Mouse (Mus musculus) CH12.LX (cell line): Measurements from ENCODE around the gene Matn1. TPM values are rescaled to one million over a fixed set of nuclear protein-coding genes. Genes with fewer than 3 reads are reported as not detected.

ENCODE experiments used
- DNase-seq: peaks from one replicate; pipeline ENCODE4 v3.0.0-alpha.2; 2013; ENCODE audit errors: extremely low read depth
- H3K27ac ChIP-seq: 2 replicates; pipeline ENCODE4 v1.5.1; 2012; ENCODE audit warnings: low read depth, mild to moderate bottlenecking, control low read depth, moderate library complexity; ENCODE audit not compliant: insufficient read depth
- H3K27me3 ChIP-seq: replicated peaks from 2 replicates; pipeline ENCODE3; 2012; ENCODE audit warnings: inconsistent platforms
- H3K36me3 ChIP-seq, 2 experiments: replicated peaks in 1 of 2; 2 replicates each; pipeline versions ENCODE3 to v1.6.1; 2012; ENCODE audit warnings: inconsistent platforms in 1 of 2, low read length in 1 of 2, mild to moderate bottlenecking in 1 of 2, mixed read lengths in 1 of 2, moderate library complexity in 1 of 2; ENCODE audit not compliant: control insufficient read depth in 1 of 2, insufficient read depth in 1 of 2
- H3K4me1 ChIP-seq, 2 experiments: 2 replicates each; pipeline ENCODE4 v1.6.1; 2012; ENCODE audit warnings: inconsistent platforms in 1 of 2, moderate library complexity in 1 of 2; ENCODE audit not compliant: insufficient read depth in 2 of 2, control insufficient read depth in 1 of 2
- H3K4me2 ChIP-seq: 2 replicates; pipeline ENCODE4 v1.6.1; 2012; ENCODE audit warnings: low read depth, mild to moderate bottlenecking, control low read depth; ENCODE audit not compliant: poor library complexity, insufficient read depth, severe bottlenecking
- H3K4me3 ChIP-seq, 3 experiments: fragments of 150-350 bp in 1 of 3; sonication (generic) in 1 of 3; replicated peaks in 1 of 3; 2 replicates each; pipeline versions ENCODE3 to v1.5.1; 2011 to 2012; ENCODE audit warnings: low read depth in 2 of 3, low read length in 2 of 3, mild to moderate bottlenecking in 2 of 3, moderate library complexity in 2 of 3, control low read depth in 1 of 3, improper control_type of control experiment in 1 of 3, inconsistent platforms in 1 of 3, mixed read lengths in 1 of 3; ENCODE audit not compliant: poor library complexity in 1 of 3
- H3K79me2 ChIP-seq: replicated peaks from 2 replicates; pipeline ENCODE4 v1.6.1; 2012; ENCODE audit warnings: mild to moderate bottlenecking, moderate library complexity; ENCODE audit not compliant: control insufficient read depth, poor library complexity, insufficient read depth, severe bottlenecking; ENCODE audit errors: extremely low read depth
- H3K9ac ChIP-seq: 2 replicates; pipeline ENCODE4 v1.6.1; 2012; ENCODE audit warnings: low read depth, mild to moderate bottlenecking, control low read depth, moderate library complexity; ENCODE audit not compliant: insufficient read depth
- H3K9me3 ChIP-seq: replicated peaks from 2 replicates; pipeline ENCODE3; 2012; ENCODE audit warnings: low read length, inconsistent platforms, mixed read lengths
- BHLHE40 ChIP-seq: IDR thresholded peaks from 2 replicates; pipeline ENCODE4 v1.6.1; 2011; ENCODE audit warnings: mild to moderate bottlenecking, low read depth, low read length, improper control_type of control experiment
- CHD1 ChIP-seq: IDR thresholded peaks from 2 replicates; pipeline ENCODE4 v1.6.1; 2012; ENCODE audit warnings: low read depth, low read length, improper control_type of control experiment, inconsistent platforms
- CHD2 ChIP-seq: IDR thresholded peaks from 2 replicates; pipeline ENCODE4 v1.6.1; 2011; ENCODE audit warnings: low read length, improper control_type of control experiment
- CTCF ChIP-seq, 2 experiments: IDR thresholded peaks in 1 of 2; conservative IDR thresholded peaks in 1 of 2; 2 replicates each; pipeline ENCODE4 v1.5.1; 2011 to 2012; ENCODE audit warnings: low read depth in 2 of 2, low read length in 2 of 2, improper control_type of control experiment in 1 of 2, inconsistent platforms in 1 of 2, mild to moderate bottlenecking in 1 of 2, moderate library complexity in 1 of 2
- E2F4 ChIP-seq: IDR thresholded peaks from 2 replicates; pipeline ENCODE4 v1.6.1; 2011; ENCODE audit warnings: low read depth, low read length, improper control_type of control experiment; ENCODE audit not compliant: insufficient replicate concordance
- ELF1 ChIP-seq: IDR thresholded peaks from 2 replicates; pipeline ENCODE4 v1.6.1; 2014; ENCODE audit warnings: low read depth, mild to moderate bottlenecking, inconsistent platforms, low read length, improper control_type of control experiment
- EP300 ChIP-seq: IDR thresholded peaks from 2 replicates; pipeline ENCODE4 v1.6.1; 2011; ENCODE audit warnings: low read length, improper control_type of control experiment
- ETS1 ChIP-seq: conservative IDR thresholded peaks from 2 replicates; pipeline ENCODE4 v1.6.1; 2012; ENCODE audit warnings: low read depth, mild to moderate bottlenecking, inconsistent platforms, low read length, improper control_type of control experiment, moderate library complexity
- GABPA ChIP-seq: IDR thresholded peaks from 2 replicates; pipeline ENCODE4 v1.6.1; 2012; ENCODE audit warnings: low read depth, low read length, improper control_type of control experiment, inconsistent platforms; ENCODE audit not compliant: insufficient replicate concordance
- HCFC1 ChIP-seq: IDR thresholded peaks from 2 replicates; pipeline ENCODE4 v1.6.1; 2012; ENCODE audit warnings: low read depth, mild to moderate bottlenecking, inconsistent platforms, low read length, improper control_type of control experiment
- IRF4 ChIP-seq: IDR thresholded peaks from 2 replicates; pipeline ENCODE4 v1.6.1; 2014; ENCODE audit warnings: low read depth, mild to moderate bottlenecking, inconsistent platforms, low read length, improper control_type of control experiment
- JUN ChIP-seq: IDR thresholded peaks from 2 replicates; pipeline ENCODE4 v1.6.1; 2011; ENCODE audit warnings: low read depth, mild to moderate bottlenecking, low read length, improper control_type of control experiment, moderate library complexity; ENCODE audit not compliant: insufficient read depth
- JUND ChIP-seq: conservative IDR thresholded peaks from 2 replicates; pipeline ENCODE4 v1.6.1; 2011; ENCODE audit warnings: low read depth, low read length, improper control_type of control experiment
- KAT2A ChIP-seq: IDR thresholded peaks from 2 replicates; pipeline ENCODE4 v1.6.1; 2012; ENCODE audit warnings: low read length, improper control_type of control experiment, inconsistent platforms; ENCODE audit not compliant: insufficient replicate concordance
- MAFK ChIP-seq: IDR thresholded peaks from 2 replicates; pipeline ENCODE4 v1.6.1; 2011; ENCODE audit warnings: low read length, improper control_type of control experiment; ENCODE audit not compliant: insufficient replicate concordance
- MAX ChIP-seq: IDR thresholded peaks from 2 replicates; pipeline ENCODE4 v1.6.1; 2011; ENCODE audit warnings: low read length, improper control_type of control experiment
- MAZ ChIP-seq: IDR thresholded peaks from 2 replicates; pipeline ENCODE4 v1.6.1; 2012; ENCODE audit warnings: low read depth, mild to moderate bottlenecking, inconsistent platforms, low read length, improper control_type of control experiment, moderate library complexity
- MEF2A ChIP-seq: IDR thresholded peaks from 2 replicates; pipeline ENCODE4 v1.6.1; 2014; ENCODE audit warnings: low read depth, mild to moderate bottlenecking, inconsistent platforms, low read length, improper control_type of control experiment, borderline replicate concordance
- MXI1 ChIP-seq: IDR thresholded peaks from 2 replicates; pipeline ENCODE4 v1.6.1; 2011; ENCODE audit warnings: mild to moderate bottlenecking, low read depth, low read length, improper control_type of control experiment
- MYC ChIP-seq: IDR thresholded peaks from 2 replicates; pipeline ENCODE4 v1.6.1; 2011; ENCODE audit warnings: low read depth, mild to moderate bottlenecking, improper control_type of control experiment, low read length
- NELFE ChIP-seq: IDR thresholded peaks from 2 replicates; pipeline ENCODE4 v1.6.1; 2011; ENCODE audit warnings: low read depth, low read length, improper control_type of control experiment
- NRF1 ChIP-seq: IDR thresholded peaks from 2 replicates; pipeline ENCODE4 v1.6.1; 2014; ENCODE audit warnings: low read depth, mild to moderate bottlenecking, inconsistent platforms, low read length, improper control_type of control experiment, moderate library complexity
- PAX5 ChIP-seq: IDR thresholded peaks from 2 replicates; pipeline ENCODE4 v1.6.1; 2012; ENCODE audit warnings: low read length, inconsistent platforms, mixed read lengths
- POLR2A ChIP-seq: IDR thresholded peaks from 2 replicates; pipeline ENCODE4 v1.6.1; 2011; ENCODE audit warnings: low read depth, mild to moderate bottlenecking, improper control_type of control experiment, low read length
- POLR2AphosphoS2 ChIP-seq: IDR thresholded peaks from 2 replicates; pipeline ENCODE4 v1.6.1; 2011; ENCODE audit warnings: low read depth, low read length, improper control_type of control experiment
- RAD21 ChIP-seq: IDR thresholded peaks from 2 replicates; pipeline ENCODE4 v1.6.1; 2011; ENCODE audit warnings: low read depth, mild to moderate bottlenecking, low read length, improper control_type of control experiment, moderate library complexity
- RCOR1 ChIP-seq: conservative IDR thresholded peaks from 2 replicates; pipeline ENCODE4 v1.6.1; 2012; ENCODE audit warnings: low read depth, mild to moderate bottlenecking, inconsistent platforms, low read length, improper control_type of control experiment
- SIN3A ChIP-seq: IDR thresholded peaks from 2 replicates; pipeline ENCODE4 v1.6.1; 2012; ENCODE audit warnings: low read length, improper control_type of control experiment, inconsistent platforms
- SMC3 ChIP-seq: IDR thresholded peaks from 2 replicates; pipeline ENCODE4 v1.6.1; 2011; ENCODE audit warnings: low read depth, low read length, improper control_type of control experiment
- TBP ChIP-seq: conservative IDR thresholded peaks from 2 replicates; pipeline ENCODE4 v1.6.1; 2011; ENCODE audit warnings: low read depth, low read length, improper control_type of control experiment
- TCF12 ChIP-seq: IDR thresholded peaks from 2 replicates; pipeline ENCODE4 v1.6.1; 2014; ENCODE audit warnings: low read depth, mild to moderate bottlenecking, inconsistent platforms, low read length, improper control_type of control experiment
- UBTF ChIP-seq: IDR thresholded peaks from 2 replicates; pipeline ENCODE4 v1.6.1; 2012; ENCODE audit warnings: low read depth, mild to moderate bottlenecking, inconsistent platforms, low read length, improper control_type of control experiment, moderate library complexity
- USF1 ChIP-seq: IDR thresholded peaks from 2 replicates; pipeline ENCODE4 v1.6.1; 2014; ENCODE audit warnings: low read depth, mild to moderate bottlenecking, inconsistent platforms, low read length, improper control_type of control experiment
- USF2 ChIP-seq: conservative IDR thresholded peaks from 2 replicates; pipeline ENCODE4 v1.6.1; 2011; ENCODE audit warnings: low read depth, low read length, improper control_type of control experiment
- ZC3H11A ChIP-seq: IDR thresholded peaks from 2 replicates; pipeline ENCODE4 v1.6.1; 2012; ENCODE audit warnings: low read depth, mild to moderate bottlenecking, inconsistent platforms, low read length, improper control_type of control experiment
- ZKSCAN1 ChIP-seq: IDR thresholded peaks from 2 replicates; pipeline ENCODE4 v1.6.1; 2012; ENCODE audit warnings: low read depth, inconsistent platforms, low read length, improper control_type of control experiment, borderline replicate concordance
- ZMIZ1 ChIP-seq: IDR thresholded peaks from 2 replicates; pipeline ENCODE4 v1.6.1; 2012; ENCODE audit warnings: low read depth, mild to moderate bottlenecking, inconsistent platforms, low read length, improper control_type of control experiment
- ZNF384 ChIP-seq: IDR thresholded peaks from 2 replicates; pipeline ENCODE4 v1.6.1; 2012; ENCODE audit warnings: low read depth, low read length, improper control_type of control experiment, inconsistent platforms
- dilution Hi-C: fragments of 300-500 bp; cut with MboI; formaldehyde crosslinking; loops from 2 replicates; pipeline ENCODE4 v1.14.3; 2020; ENCODE audit warnings: low sequenced_read_pairs; ENCODE audit not compliant: extremely low pct_unique_long_range_greater_than_20kb, extremely low pct_ligation_motif_present
- in situ Hi-C: fragments of 300-500 bp; cut with MboI; formaldehyde crosslinking; loops from 3 replicates; pipeline ENCODE4 v1.14.3; 2019; ENCODE audit warnings: low sequenced_read_pairs, low pct_ligation_motif_present, low pct_unique_long_range_greater_than_20kb, mixed read lengths
- polyA plus RNA-seq: library from polyadenylated mRNA; unstranded; fragments of >175 nt; gene quantifications from 2 replicates; pipeline ENCODE4 v1.2.1, GENCODE M21; 2012; ENCODE audit warnings: low read depth; ENCODE audit not compliant: insufficient read length
- total RNA-seq, 2 experiments: library from RNA; depleted of rRNA; stranded (reverse); fragments of 300-350 nt in 1 of 2; fragments of >200 nt in 1 of 2; gene quantifications; 2 replicates each; pipeline ENCODE4 v1.2.3; 2012 to 2014

Gene Matn1
- total and polyA plus RNA-seq, 3 experiments: 0.52 to 3.5 (median 0.76) TPM

DNA sequence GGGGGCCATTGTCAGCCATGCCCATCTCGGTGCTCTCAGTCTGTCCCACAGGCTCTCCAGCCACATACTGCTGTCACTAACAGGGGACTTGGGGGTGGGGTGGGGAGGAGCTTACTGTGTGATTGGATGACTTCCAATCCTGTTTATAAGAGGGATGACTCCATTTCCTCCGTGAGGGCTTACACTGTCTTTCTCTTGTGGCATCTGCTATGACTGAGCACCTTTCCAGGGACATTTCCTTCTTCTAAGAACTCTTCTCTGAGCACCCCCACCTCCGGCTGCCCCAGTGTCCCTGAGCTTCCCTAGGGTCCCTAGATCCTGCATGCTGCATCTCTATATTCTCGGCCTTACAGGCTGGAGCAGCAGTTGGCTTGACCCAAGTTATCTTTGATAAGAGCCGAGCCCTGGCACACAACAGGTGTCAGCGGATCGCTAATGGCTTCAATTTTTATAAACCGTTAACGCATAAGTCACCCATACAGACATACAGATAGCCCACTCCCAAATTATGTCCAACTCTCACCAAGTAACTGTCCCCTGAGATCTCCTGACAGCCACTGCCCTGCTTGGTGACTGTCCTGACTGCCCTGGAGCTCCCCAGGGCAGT is 24.3 kb upstream of the Matn1 start:
- Histone ChIP-seq H3K27me3 (no peaks in the 10 kb centered on the region), H3K9ac (peak overlapping the region; percentile 45; the same call in 1 of the 2 replicates), H3K9me3 (no peaks in the 10 kb centered on the region), H3K79me2 (peaks cover 99% of the 10 kb centered on the region), H3K27ac (peak overlapping the region; percentile 86), H3K4me2 (peak overlapping the region; percentile 85), H3K4me1 (peaks cover 33 to 85% of the 10 kb centered on the region in 2 experiments), H3K36me3 (peaks cover 56 to 85% of the 10 kb centered on the region in 2 experiments), H3K4me3 (peak overlapping the region in 2 of 3 experiments; percentile 12 to 20)
- no peak for DNase-seq
- TF ChIP-seq ZKSCAN1 (no peak), MAFK (no peak), NRF1 (no peak), IRF4 (0 out of 2 replicates have a peak, but pooled peaks have one; percentile 6), MAX (no peak), E2F4 (no peak), JUND (no peak), PAX5 (no peak), TBP (no peak), EP300 (no peak), SIN3A (0 out of 2 replicates have a peak, but pooled peaks have one; percentile 19), RCOR1 (no peak), ZNF384 (no peak), ELF1 (no peak), USF2 (no peak), ZMIZ1 (peak; percentile 33; the same call in 1 of the 2 replicates), JUN (no peak), USF1 (no peak), CHD1 (no peak), ETS1 (no peak), UBTF (no peak), HCFC1 (no peak), CTCF (conservative IDR thresholded peaks at IDR 0.05 in 1 of 2, IDR thresholded peaks at IDR 0.05 in 1 of 2; ENCODE audit: low read depth in 2 of 2, low read length in 2 of 2) (no peak), TCF12 (no peak), SMC3 (no peak), MEF2A (no peak), MAZ (0 out of 2 replicates have a peak, but pooled peaks have one; percentile 19), MXI1 (peak; percentile 11; the same call in 1 of the 2 replicates), ZC3H11A (no peak), POLR2A (no peak), POLR2AphosphoS2 (no peak), BHLHE40 (no peak), KAT2A (no peak), CHD2 (peak; percentile 44; the same call in 1 of the 2 replicates), MYC (no peak), GABPA (no peak), RAD21 (no peak), NELFE (no peak)
- in situ Hi-C loops: no loop called here
- dilution Hi-C loops: no loop called here
